Mouse (Mus musculus) lung, postnatal 0 days (tissue): Measurements from ENCODE around the gene Srsy.
"Not testable (repeated sequence)": the region's sequence is repeated elsewhere in the genome, so short reads cannot be mapped to it uniquely, and the experiment has no call there.

Source experiments
- CTCF ChIP-seq: IDR thresholded peaks from 2 replicates; pipeline ENCODE4 v1.5.1; 2016; ENCODE audit warnings: antibody characterized with exemption, mild to moderate bottlenecking
- EP300 ChIP-seq: IDR thresholded peaks from 2 replicates; pipeline ENCODE4 v1.6.1; 2016; ENCODE audit warnings: antibody characterized with exemption, mild to moderate bottlenecking, control low read depth

- not testable (repeated sequence) for TF ChIP-seq CTCF, EP300
Measured at GRCm38 (mm10) chrY:17937230-17937629, at the start of gene Srsy.
